Comparison of ENCODE assay signal across 13 mouse cellular contexts in the genomic region with DNA sequence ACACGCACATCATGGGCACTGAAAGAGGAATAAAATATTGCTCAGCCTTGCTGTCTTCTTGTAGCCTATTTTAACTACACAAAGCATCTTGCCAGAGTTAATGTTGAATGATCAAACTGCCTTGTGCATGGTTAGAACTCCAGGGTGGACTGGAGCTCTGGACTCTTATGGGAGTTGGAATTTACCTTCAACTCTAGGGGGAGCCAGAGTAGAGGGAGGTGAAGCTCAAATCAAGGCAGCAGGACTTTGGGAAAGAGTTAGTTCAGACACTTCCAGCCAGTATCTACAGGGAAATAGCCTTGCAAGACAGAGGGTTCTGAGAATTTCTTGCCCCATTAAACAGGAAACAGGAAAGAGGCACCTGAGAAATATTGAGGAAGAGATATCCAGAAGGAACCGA.
DNase-seq lines count a peak whose midpoint lies in the region; ATAC-seq and TF ChIP-seq lines count a peak whose summit lies in the region.
"Had no signal": no experiment of that assay in that cellular context is flagged by ENCODE, and none has a peak within 500 bp of the region (broad histone marks: within the 10 kb centered on the region; RNA-seq: fewer than 3 reads in every experiment).

No protein-coding gene starts in this region.

- H3K27ac ChIP-seq in forebrain, postnatal 0 days (ENCODE audit: low read depth, low read length), result no peak overlapping the region
- H3K27ac ChIP-seq in forebrain, embryonic 11.5 days (ENCODE audit: low read depth, low read length), result no peak overlapping the region
- no peak overlapping the region for H3K27ac ChIP-seq in CH12.LX (ENCODE audit: insufficient read depth, low read depth)
- H3K27ac ChIP-seq in midbrain, embryonic 14.5 days (replicated peaks; ENCODE audit: low read depth, low read length), result no peak overlapping the region
- H3K27ac ChIP-seq: embryonic facial prominence, embryonic 12.5 days had no signal

- no peak overlapping the region for H3K9ac ChIP-seq in forebrain, postnatal 0 days
- no peak overlapping the region for H3K9ac ChIP-seq in forebrain, embryonic 11.5 days (ENCODE audit: low read length)
- no peak overlapping the region for H3K9ac ChIP-seq in CH12.LX (ENCODE audit: insufficient read depth, low read depth)
- no peak overlapping the region for H3K9ac ChIP-seq in midbrain, embryonic 14.5 days (replicated peaks; ENCODE audit: low read length)
- H3K9ac ChIP-seq: embryonic facial prominence, embryonic 12.5 days had no signal

- no peaks in the 10 kb centered on the region for H3K27me3 ChIP-seq in forebrain, postnatal 0 days (ENCODE audit: insufficient read depth, low read length)
- no peaks in the 10 kb centered on the region for H3K27me3 ChIP-seq in forebrain, embryonic 11.5 days (ENCODE audit: control insufficient read depth, insufficient read depth, low read length)
- H3K27me3 ChIP-seq in CH12.LX (replicated peaks), result no peaks in the 10 kb centered on the region
- H3K27me3 ChIP-seq in midbrain, embryonic 14.5 days (ENCODE audit: control insufficient read depth, insufficient read depth, low read length), result no peaks in the 10 kb centered on the region
- H3K27me3 ChIP-seq: embryonic facial prominence, embryonic 12.5 days had no signal

- H3K36me3 ChIP-seq in forebrain, postnatal 0 days (ENCODE audit: insufficient read depth), result no peaks in the 10 kb centered on the region
- no peaks in the 10 kb centered on the region for H3K36me3 ChIP-seq in forebrain, embryonic 11.5 days (ENCODE audit: control insufficient read depth, insufficient read depth, low read length)
- no peaks in the 10 kb centered on the region for H3K36me3 ChIP-seq in CH12.LX (replicated peaks in 1 of 2; ENCODE audit: control insufficient read depth in 1 of 2, insufficient read depth in 1 of 2, low read length in 1 of 2)
- H3K36me3 ChIP-seq in midbrain, embryonic 14.5 days (ENCODE audit: control insufficient read depth, insufficient read depth, low read length), result no peaks in the 10 kb centered on the region
- H3K36me3 ChIP-seq: embryonic facial prominence, embryonic 12.5 days had no signal

- in situ Hi-C loops in CH12.LX (cut with MboI; ENCODE audit: low pct_ligation_motif_present, low pct_unique_long_range_greater_than_20kb, low sequenced_read_pairs), result no loop called here

- no peak overlapping the region for H3K4me3 ChIP-seq in forebrain, postnatal 0 days (ENCODE audit: low read depth, low read length)
- no peak overlapping the region for H3K4me3 ChIP-seq in forebrain, embryonic 11.5 days (ENCODE audit: low read depth, low read length)
- H3K4me3 ChIP-seq in CH12.LX (replicated peaks in 1 of 3; ENCODE audit: low read depth in 2 of 3, low read length in 2 of 3, poor library complexity in 1 of 3), result no peak overlapping the region
- H3K4me3 ChIP-seq in midbrain, embryonic 14.5 days (replicated peaks; ENCODE audit: low read depth, low read length), result no peak overlapping the region
- H3K4me3 ChIP-seq: embryonic facial prominence, embryonic 12.5 days had no signal

- WGBS in forebrain, postnatal 0 days, result 83% methylated on average over 2 of the region's 2 CpGs
- WGBS in forebrain, embryonic 11.5 days, result 73% methylated on average over 2 of the region's 2 CpGs
- WGBS in midbrain, embryonic 14.5 days, result 90% methylated on average over 2 of the region's 2 CpGs

- no peak for DNase-seq in forebrain, postnatal 0 days
- DNase-seq in forebrain, embryonic 11.5 days (ENCODE audit: low spot score), result no peak
- peak; percentile 2 to 18 for DNase-seq in kidney, postnatal 36 days
- DNase-seq in kidney, postnatal 4 days, result no peak
- peak; percentile 41 for DNase-seq in CH12.LX (ENCODE audit: extremely low read depth)
- peak; percentile 7 for DNase-seq in brain, embryonic 14.5 days (ENCODE audit: low read depth)
- no peak for DNase-seq in ovary, postnatal 10 days (ENCODE audit: low spot score)
- DNase-seq in midbrain, embryonic 14.5 days, result no peak
- DNase-seq: spleen, adult 18-20 months; thymus, adult 18-20 months had no signal

- H3K9me3 ChIP-seq in forebrain, postnatal 0 days (ENCODE audit: low read length), result no peaks in the 10 kb centered on the region
- H3K9me3 ChIP-seq in forebrain, embryonic 11.5 days (ENCODE audit: control insufficient read depth, low read length), result no peaks in the 10 kb centered on the region
- H3K9me3 ChIP-seq in CH12.LX (replicated peaks; ENCODE audit: low read length), result no peaks in the 10 kb centered on the region
- no peaks in the 10 kb centered on the region for H3K9me3 ChIP-seq in midbrain, embryonic 14.5 days (ENCODE audit: control insufficient read depth, low read length)
- H3K9me3 ChIP-seq: embryonic facial prominence, embryonic 12.5 days had no signal

- TF ChIP-seq CTCF in forebrain, postnatal 0 days (IDR thresholded peaks at IDR 0.05; ENCODE audit: low read depth), result peak; percentile 23; the same call in 1 of the 2 replicates
- TF ChIP-seq CTCF in CH12.LX (conservative IDR thresholded peaks at IDR 0.05 in 1 of 2, IDR thresholded peaks at IDR 0.05 in 1 of 2; ENCODE audit: low read depth in 2 of 2, low read length in 2 of 2), result peak; percentile 38 to 67; a peak in 3 of 4 replicates
- TF ChIP-seq CTCF in brain, embryonic 14.5 days (IDR thresholded peaks at IDR 0.05; ENCODE audit: borderline replicate concordance, extremely low read depth, insufficient read depth, insufficient read length), result no peak

- no peaks in the 10 kb centered on the region for H3K4me1 ChIP-seq in forebrain, postnatal 0 days (ENCODE audit: insufficient read depth)
- no peaks in the 10 kb centered on the region for H3K4me1 ChIP-seq in forebrain, embryonic 11.5 days (replicated peaks; ENCODE audit: control insufficient read depth, insufficient read depth, low read length)
- H3K4me1 ChIP-seq in CH12.LX (ENCODE audit: control insufficient read depth in 1 of 2, insufficient read depth in 2 of 2), result peaks cover 0 to 11% of the 10 kb centered on the region in 2 experiments; a peak in 2 of 4 replicates
- H3K4me1 ChIP-seq in midbrain, embryonic 14.5 days (ENCODE audit: control insufficient read depth, insufficient read depth, low read length), result no peaks in the 10 kb centered on the region
- H3K4me1 ChIP-seq: embryonic facial prominence, embryonic 12.5 days had no signal

- no peak for TF ChIP-seq EP300 in CH12.LX (IDR thresholded peaks at IDR 0.05; ENCODE audit: low read length)

- no peak for ATAC-seq in forebrain, postnatal 0 days
- no peak for ATAC-seq in forebrain, embryonic 11.5 days (replicated peaks; ENCODE audit: low FRiP score)
- ATAC-seq in midbrain, embryonic 14.5 days (ENCODE audit: low FRiP score, low TSS enrichment), result no peak
- ATAC-seq: activated CD4-positive, CD25-positive, alpha-beta regulatory T cell, adult 4 months; forebrain, embryonic 14.5 days had no signal

- no peaks in the 10 kb centered on the region for H3K79me2 ChIP-seq in CH12.LX (replicated peaks; ENCODE audit: control insufficient read depth, extremely low read depth, insufficient read depth, poor library complexity, severe bottlenecking)

- dilution Hi-C loops in CH12.LX (cut with MboI; ENCODE audit: extremely low pct_ligation_motif_present, extremely low pct_unique_long_range_greater_than_20kb, low sequenced_read_pairs), result no loop called here

- no peak overlapping the region for H3K4me2 ChIP-seq in forebrain, postnatal 0 days (ENCODE audit: low read depth)
- H3K4me2 ChIP-seq in forebrain, embryonic 11.5 days (ENCODE audit: low read depth, low read length, severe bottlenecking), result no peak overlapping the region
- no peak overlapping the region for H3K4me2 ChIP-seq in CH12.LX (ENCODE audit: insufficient read depth, low read depth, poor library complexity, severe bottlenecking)
- no peak overlapping the region for H3K4me2 ChIP-seq in midbrain, embryonic 14.5 days (ENCODE audit: low read length)
- H3K4me2 ChIP-seq: embryonic facial prominence, embryonic 12.5 days had no signal

- TF ChIP-seq POLR2A in CH12.LX (IDR thresholded peaks at IDR 0.05; ENCODE audit: low read depth, low read length), result no peak
- no peak for TF ChIP-seq POLR2A in brain, embryonic 14.5 days (IDR thresholded peaks at IDR 0.05; ENCODE audit: borderline replicate concordance, extremely low read depth, insufficient read depth, insufficient read length, poor library complexity, severe bottlenecking)

- TF ChIP-seq RAD21 in CH12.LX (IDR thresholded peaks at IDR 0.05; ENCODE audit: low read depth, low read length), result peak; percentile 57

TF ChIP-seq in CH12.LX, 34 proteins besides CTCF, POLR2A, EP300 and RAD21:
- TF ChIP-seq IRF4 (IDR thresholded peaks at IDR 0.05; ENCODE audit: low read depth, low read length) (no peak), SMC3 (IDR thresholded peaks at IDR 0.05; ENCODE audit: low read depth, low read length) (peak; percentile 49)

Comparison
In these comparisons a context has a peak if more than half of its experiments do, and no peak if none do; other contexts are left out.
1. DNase-seq: peak in kidney, postnatal 36 days (2 of 2), CH12.LX (single experiment) and brain, embryonic 14.5 days (single experiment); none in forebrain, postnatal 0 days (single experiment), forebrain, embryonic 11.5 days (single experiment), kidney, postnatal 4 days (0 of 2), ovary, postnatal 10 days (single experiment) and midbrain, embryonic 14.5 days (single experiment).